ENCODE assay signal across 9 mouse cellular contexts in the genomic region with DNA sequence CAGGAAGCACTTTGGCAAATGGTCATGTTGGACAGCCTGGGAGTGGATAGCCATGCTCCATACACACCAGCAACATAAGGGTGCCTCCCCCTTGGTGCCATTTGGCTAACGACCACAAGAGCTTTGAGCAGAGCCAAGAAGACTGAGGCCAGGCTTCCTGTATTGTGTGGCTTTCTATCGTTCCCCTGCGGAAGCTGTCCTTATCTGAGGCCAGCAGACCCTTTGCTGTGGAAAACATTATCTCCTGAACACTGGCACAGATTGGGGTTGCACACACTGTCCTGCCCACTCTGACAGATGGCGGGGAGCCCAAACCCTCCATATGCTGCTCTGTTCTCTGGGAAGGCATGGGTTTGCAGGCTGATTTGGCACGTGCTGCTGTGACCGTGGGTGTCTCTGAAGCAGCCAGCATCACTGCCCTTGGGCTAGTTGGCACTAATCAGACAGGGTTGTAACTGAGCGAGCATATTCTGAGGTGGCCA.
DNase-seq lines count a peak whose midpoint lies in the region; ATAC-seq lines count a peak whose summit lies in the region.
"Had no signal": no experiment of that assay in that cellular context is flagged by ENCODE, and none has a peak within 500 bp of the region (broad histone marks: within the 10 kb centered on the region; RNA-seq: fewer than 3 reads in every experiment).

No protein-coding gene starts in this region.

- H3K4me2 ChIP-seq in hindbrain, embryonic 14.5 days (replicated peaks): no peak overlapping the region
- H3K4me2 ChIP-seq in hindbrain, embryonic 12.5 days (replicated peaks): no peak overlapping the region
- H3K4me2 ChIP-seq in hindbrain, embryonic 16.5 days (ENCODE audit: low read length): no peak overlapping the region
- H3K4me2 ChIP-seq in liver, embryonic 13.5 days: no peak overlapping the region

- no peaks in the 10 kb centered on the region for H3K27me3 ChIP-seq in hindbrain, embryonic 14.5 days (ENCODE audit: control insufficient read depth, insufficient read depth, low read length)
- H3K27me3 ChIP-seq in hindbrain, embryonic 12.5 days: no peaks in the 10 kb centered on the region
- no peaks in the 10 kb centered on the region for H3K27me3 ChIP-seq in hindbrain, embryonic 16.5 days (replicated peaks; ENCODE audit: control insufficient read depth, insufficient read depth, low read length)
- no peaks in the 10 kb centered on the region for H3K27me3 ChIP-seq in liver, embryonic 13.5 days
- H3K27me3 ChIP-seq: CH12.LX had no signal

- ATAC-seq in hindbrain, embryonic 14.5 days (ENCODE audit: low FRiP score): peak; percentile 92; the same call in 1 of the 2 replicates
- no peak for ATAC-seq in hindbrain, embryonic 12.5 days (ENCODE audit: low FRiP score)
- peak; percentile 97 for ATAC-seq in hindbrain, embryonic 16.5 days
- peak; percentile 68 for ATAC-seq in liver, embryonic 13.5 days (ENCODE audit: low read depth)

- DNase-seq in hindbrain, embryonic 14.5 days (ENCODE audit: low spot score): peak; percentile 54
- peak; percentile 98 to 99 for DNase-seq in cerebellum, postnatal 25 days
- peak; percentile 0 for DNase-seq in liver, embryonic 13.5 days
- no peak for DNase-seq in urinary bladder, postnatal 25 days (ENCODE audit: low spot score)
- no peak for DNase-seq in kidney, adult 8-10 months
- no peak for DNase-seq in lung, postnatal 4 days

- H3K36me3 ChIP-seq in hindbrain, embryonic 14.5 days (replicated peaks; ENCODE audit: control insufficient read depth, insufficient read depth): no peaks in the 10 kb centered on the region
- no peaks in the 10 kb centered on the region for H3K36me3 ChIP-seq in hindbrain, embryonic 12.5 days
- no peaks in the 10 kb centered on the region for H3K36me3 ChIP-seq in hindbrain, embryonic 16.5 days (ENCODE audit: control insufficient read depth, insufficient read depth, low read length)
- H3K36me3 ChIP-seq in liver, embryonic 13.5 days: no peaks in the 10 kb centered on the region

- H3K4me1 ChIP-seq in hindbrain, embryonic 14.5 days (replicated peaks; ENCODE audit: control insufficient read depth, insufficient read depth, low read length): no peaks in the 10 kb centered on the region
- no peaks in the 10 kb centered on the region for H3K4me1 ChIP-seq in hindbrain, embryonic 12.5 days
- peaks cover 6% of the 10 kb centered on the region; the same call in 1 of the 2 replicates for H3K4me1 ChIP-seq in hindbrain, embryonic 16.5 days (ENCODE audit: control insufficient read depth, insufficient read depth, low read depth, low read length)
- no peaks in the 10 kb centered on the region for H3K4me1 ChIP-seq in liver, embryonic 13.5 days (replicated peaks)

- H3K9ac ChIP-seq in hindbrain, embryonic 14.5 days: no peak overlapping the region
- H3K9ac ChIP-seq in hindbrain, embryonic 12.5 days: no peak overlapping the region
- H3K9ac ChIP-seq in hindbrain, embryonic 16.5 days (ENCODE audit: low read depth, low read length): no peak overlapping the region
- no peak overlapping the region for H3K9ac ChIP-seq in liver, embryonic 13.5 days

- H3K27ac ChIP-seq in hindbrain, embryonic 14.5 days: no peak overlapping the region
- H3K27ac ChIP-seq in hindbrain, embryonic 12.5 days: no peak overlapping the region
- peak overlapping the region; percentile 46 for H3K27ac ChIP-seq in hindbrain, embryonic 16.5 days (ENCODE audit: low read depth, low read length)
- no peak overlapping the region for H3K27ac ChIP-seq in liver, embryonic 13.5 days

- whole genome bisulfite sequencing in hindbrain, embryonic 14.5 days: 67% methylated on average over 7 of the region's 7 CpGs
- 88% methylated on average over 7 of the region's 7 CpGs for WGBS in hindbrain, embryonic 12.5 days
- 49% methylated on average over 7 of the region's 7 CpGs for WGBS in hindbrain, embryonic 16.5 days
- WGBS in liver, embryonic 13.5 days (ENCODE audit: insufficient replicate concordance): 23% methylated on average over 7 of the region's 7 CpGs

- no peak overlapping the region for H3K4me3 ChIP-seq in hindbrain, embryonic 14.5 days (replicated peaks; ENCODE audit: low read length)
- no peak overlapping the region for H3K4me3 ChIP-seq in hindbrain, embryonic 12.5 days
- no peak overlapping the region for H3K4me3 ChIP-seq in hindbrain, embryonic 16.5 days (ENCODE audit: low read length)
- H3K4me3 ChIP-seq in liver, embryonic 13.5 days (replicated peaks): no peak overlapping the region

- H3K9me3 ChIP-seq in hindbrain, embryonic 14.5 days (ENCODE audit: control insufficient read depth, low read length): no peaks in the 10 kb centered on the region
- no peaks in the 10 kb centered on the region for H3K9me3 ChIP-seq in hindbrain, embryonic 12.5 days (replicated peaks)
- no peaks in the 10 kb centered on the region for H3K9me3 ChIP-seq in hindbrain, embryonic 16.5 days (ENCODE audit: control insufficient read depth, low read length)
- no peaks in the 10 kb centered on the region for H3K9me3 ChIP-seq in liver, embryonic 13.5 days (replicated peaks)

Comparison
In these comparisons a context has a peak if more than half of its experiments do, and no peak if none do; other contexts are left out.
1. DNase-seq: peak in hindbrain, embryonic 14.5 days (single experiment), cerebellum, postnatal 25 days (2 of 2) and liver, embryonic 13.5 days (single experiment); none in urinary bladder, postnatal 25 days (single experiment), kidney, adult 8-10 months (0 of 2) and lung, postnatal 4 days (0 of 2).